Mouse (Mus musculus) bone marrow, adult 2 months (tissue): ENCODE data around the gene Ssbp3.

Source experiments
- CTCF ChIP-seq: fragments of 200-500 bp; IDR thresholded peaks from 2 replicates; pipeline ENCODE4 v1.5.1; 2011; ENCODE audit warnings: low read length, control low read depth; ENCODE audit not compliant: control insufficient read depth, insufficient read depth
- POLR2A ChIP-seq: fragments of 200-500 bp; IDR thresholded peaks from 2 replicates; pipeline ENCODE4 v1.6.1; 2011; ENCODE audit warnings: low read depth, mild to moderate bottlenecking, control low read depth, low read length, borderline replicate concordance; ENCODE audit not compliant: control insufficient read depth

DNA sequence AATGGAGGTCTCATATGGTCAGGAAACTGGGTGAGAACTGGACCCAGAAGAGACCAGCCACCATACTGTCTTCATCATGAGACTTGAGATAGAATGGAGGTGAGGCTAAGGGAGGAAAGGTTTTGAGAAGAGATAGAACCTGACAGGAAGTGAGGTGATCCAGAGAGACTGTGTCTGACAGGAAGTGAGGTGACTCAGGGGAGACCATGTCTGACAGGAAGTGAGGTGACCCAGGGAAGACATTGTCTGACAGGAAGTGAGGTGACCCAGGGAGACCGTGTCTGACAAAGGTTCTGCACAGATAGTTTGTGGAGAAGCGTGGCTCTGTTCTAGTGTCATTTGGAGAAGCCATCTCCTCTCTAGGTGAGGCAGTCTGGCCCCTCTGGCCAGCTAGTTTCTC is 47.6 kb downstream of the Ssbp3 start:
- TF ChIP-seq CTCF (no peak), POLR2A (no peak)
